Mouse (Mus musculus) liver, embryonic 14.5 days (tissue): ENCODE data around the gene Baiap2l1.

Experiments
- CTCF ChIP-seq: IDR thresholded peaks from 2 replicates; pipeline ENCODE4 v1.5.1; 2016; ENCODE audit warnings: antibody characterized with exemption, low read depth, control low read depth
- EP300 ChIP-seq: IDR thresholded peaks from 2 replicates; pipeline ENCODE4 v1.6.1; 2016; ENCODE audit warnings: antibody characterized with exemption, low read depth

DNA sequence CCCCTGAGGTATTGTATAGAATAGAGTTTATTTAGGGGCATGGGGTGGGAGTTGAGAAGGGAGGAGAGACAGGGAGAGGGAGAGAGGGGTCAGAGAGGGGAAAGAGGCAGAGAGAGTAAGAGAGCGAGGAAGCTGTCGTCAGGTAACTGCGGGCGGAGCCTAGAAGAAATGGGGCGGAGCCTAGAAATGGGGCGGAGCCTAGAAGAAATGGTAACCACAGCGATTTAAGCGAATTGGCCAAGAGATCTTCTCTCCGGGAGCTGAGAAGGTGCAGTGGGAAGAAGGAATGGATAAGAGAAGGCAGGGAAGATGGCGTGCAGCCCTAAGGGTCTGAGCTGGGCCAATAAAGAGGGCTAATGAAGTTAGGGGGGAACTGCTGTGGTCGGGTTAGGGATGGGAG, 131.7 kb downstream of the Baiap2l1 start:
- no peak for TF ChIP-seq CTCF
- TF ChIP-seq EP300 = no peak
